ENCODE assay signal across 8 mouse cellular contexts in genomic region chr14:47104246-47105173, GRCm38 (mm10).
DNase-seq lines count a peak whose midpoint lies in the region; ATAC-seq lines count a peak whose summit lies in the region.

No protein-coding gene starts in this region.

- H3K27ac ChIP-seq in liver, embryonic 12.5 days: no peak overlapping the region
- no peak overlapping the region for H3K27ac ChIP-seq in forebrain, embryonic 11.5 days (ENCODE audit: low read depth, low read length)

- H3K27me3 ChIP-seq in megakaryocyte, embryonic 14.5 days (replicated peaks): peaks cover 27% of the 10 kb centered on the region
- no peaks in the 10 kb centered on the region for H3K27me3 ChIP-seq in liver, embryonic 12.5 days (replicated peaks)
- H3K27me3 ChIP-seq in forebrain, embryonic 11.5 days (ENCODE audit: control insufficient read depth, insufficient read depth, low read length): no peaks in the 10 kb centered on the region

- ATAC-seq in megakaryocyte, adult 5-6 weeks (ENCODE audit: poor library complexity, severe bottlenecking): no peak
- ATAC-seq in liver, embryonic 12.5 days: no peak
- ATAC-seq in forebrain, embryonic 11.5 days (replicated peaks; ENCODE audit: low FRiP score): no peak

- 51% methylated on average over 19 of the region's 19 CpGs for WGBS in liver, embryonic 12.5 days (ENCODE audit: insufficient replicate concordance)
- WGBS in forebrain, embryonic 11.5 days: 28% methylated on average over 19 of the region's 19 CpGs

- H3K36me3 ChIP-seq in megakaryocyte, embryonic 14.5 days (replicated peaks; ENCODE audit: low read length): no peaks in the 10 kb centered on the region
- H3K36me3 ChIP-seq in liver, embryonic 12.5 days: no peaks in the 10 kb centered on the region
- H3K36me3 ChIP-seq in forebrain, embryonic 11.5 days (ENCODE audit: control insufficient read depth, insufficient read depth, low read length): no peaks in the 10 kb centered on the region

- H3K4me3 ChIP-seq in megakaryocyte, embryonic 14.5 days (replicated peaks): peak overlapping the region; percentile 82
- 0 out of 2 replicates have a peak overlapping the region, but pooled peaks have one; percentile 6 for H3K4me3 ChIP-seq in liver, embryonic 12.5 days
- no peak overlapping the region for H3K4me3 ChIP-seq in forebrain, embryonic 11.5 days (ENCODE audit: low read depth, low read length)

- no peaks in the 10 kb centered on the region for H3K9me3 ChIP-seq in megakaryocyte, embryonic 14.5 days
- H3K9me3 ChIP-seq in liver, embryonic 12.5 days (replicated peaks): no peaks in the 10 kb centered on the region
- no peaks in the 10 kb centered on the region for H3K9me3 ChIP-seq in forebrain, embryonic 11.5 days (ENCODE audit: control insufficient read depth, low read length)

- H3K4me1 ChIP-seq in megakaryocyte, embryonic 14.5 days: peaks cover 22% of the 10 kb centered on the region
- H3K4me1 ChIP-seq in liver, embryonic 12.5 days: no peaks in the 10 kb centered on the region
- H3K4me1 ChIP-seq in forebrain, embryonic 11.5 days (replicated peaks; ENCODE audit: control insufficient read depth, insufficient read depth, low read length): no peaks in the 10 kb centered on the region

- peak overlapping the region; percentile 25 for H3K4me2 ChIP-seq in liver, embryonic 12.5 days
- H3K4me2 ChIP-seq in forebrain, embryonic 11.5 days (ENCODE audit: low read depth, low read length, severe bottlenecking): no peak overlapping the region

- DNase-seq in adrenal gland, adult 2 months: peak; percentile 17
- DNase-seq in adrenal gland, adult 18-20 months (ENCODE audit: low spot score in 2 of 2): no peak
- DNase-seq in thymus, postnatal 14 days: peak; percentile 46
- no peak for DNase-seq in forebrain, embryonic 11.5 days (ENCODE audit: low spot score)
- DNase-seq in cerebellum, postnatal 10 days: no peak

- no peak overlapping the region for H3K9ac ChIP-seq in liver, embryonic 12.5 days
- no peak overlapping the region for H3K9ac ChIP-seq in forebrain, embryonic 11.5 days (ENCODE audit: low read length)

Comparison
In these comparisons a context has a peak if more than half of its experiments do, and no peak if none do; other contexts are left out.
1. DNase-seq: peak in adrenal gland, adult 2 months (single experiment) and thymus, postnatal 14 days (single experiment); none in adrenal gland, adult 18-20 months (0 of 2), forebrain, embryonic 11.5 days (single experiment) and cerebellum, postnatal 10 days (0 of 2).